Mouse (Mus musculus): ENCODE data around the gene Nufip1.

Gene Nufip1

DNA sequence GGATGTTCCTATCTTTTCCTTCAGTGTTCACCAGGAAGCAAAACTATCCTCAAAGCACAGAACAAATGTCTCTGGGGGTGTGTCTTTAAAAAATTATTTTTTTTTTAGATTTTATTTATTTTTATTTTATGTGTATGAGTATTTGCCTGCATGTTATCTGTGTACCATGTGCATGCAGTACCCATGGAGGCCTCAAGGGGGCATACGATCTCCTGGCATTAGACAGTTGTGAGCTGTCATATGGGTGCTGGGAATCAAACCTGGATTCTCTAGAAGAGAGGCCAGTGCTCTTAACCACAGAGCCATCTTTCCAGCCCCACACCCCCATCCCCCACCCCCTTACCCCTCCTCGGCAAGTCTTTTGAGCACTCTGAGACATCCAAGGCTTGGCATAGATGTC lies 67.8 kb downstream of the Nufip1 start:
- no peak for DNase-seq (ENCODE audit: low read depth, low spot score)

DNA sequence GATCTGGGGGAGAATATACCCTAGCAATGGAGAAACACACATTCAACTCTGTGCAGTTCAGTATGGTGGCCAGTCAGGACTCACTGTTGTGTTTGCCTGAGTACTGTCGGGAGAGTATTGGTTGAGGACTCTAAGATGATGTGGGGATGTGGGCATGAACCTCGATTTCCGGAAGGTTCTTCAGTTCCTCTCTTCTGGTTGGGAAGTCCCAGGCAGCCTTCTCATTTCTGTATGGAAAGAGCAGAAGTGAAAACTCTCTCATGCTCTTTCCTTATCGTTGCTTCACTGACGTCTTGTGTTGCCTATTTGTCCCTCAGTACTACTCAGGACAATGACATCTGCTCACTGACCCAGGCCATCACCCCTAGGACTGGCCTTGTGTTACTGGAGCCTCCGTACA lies 68.7 kb downstream of the Nufip1 start:
- DNase-seq (ENCODE audit: low read depth, low spot score): no peak

GRCm38 (mm10) chr14:76185358-76185757 lies 74.7 kb downstream of the Nufip1 start:
- DNase-seq (ENCODE audit: low read depth, low spot score): no peak

- no peak for DNase-seq (ENCODE audit: low read depth, low spot score)
Measured at GRCm38 (mm10) chr14:76186299-76186698, 75.6 kb downstream of the Nufip1 start.

Measured in forelimb bud, embryonic 11.5 days (tissue).